Mouse (Mus musculus) megakaryocyte, embryonic 14.5 days (primary cell): ENCODE data around the gene Dnajc27.

Experiments used
- FLI1 ChIP-seq: IDR thresholded peaks from 2 replicates; pipeline ENCODE4 v1.6.1; 2012; ENCODE audit warnings: low read length, inconsistent platforms, mixed read lengths
- GATA1 ChIP-seq: IDR thresholded peaks from 3 replicates; pipeline ENCODE4 v1.6.1; 2012; ENCODE audit warnings: mixed read lengths, low read length, inconsistent platforms, borderline replicate concordance

DNA sequence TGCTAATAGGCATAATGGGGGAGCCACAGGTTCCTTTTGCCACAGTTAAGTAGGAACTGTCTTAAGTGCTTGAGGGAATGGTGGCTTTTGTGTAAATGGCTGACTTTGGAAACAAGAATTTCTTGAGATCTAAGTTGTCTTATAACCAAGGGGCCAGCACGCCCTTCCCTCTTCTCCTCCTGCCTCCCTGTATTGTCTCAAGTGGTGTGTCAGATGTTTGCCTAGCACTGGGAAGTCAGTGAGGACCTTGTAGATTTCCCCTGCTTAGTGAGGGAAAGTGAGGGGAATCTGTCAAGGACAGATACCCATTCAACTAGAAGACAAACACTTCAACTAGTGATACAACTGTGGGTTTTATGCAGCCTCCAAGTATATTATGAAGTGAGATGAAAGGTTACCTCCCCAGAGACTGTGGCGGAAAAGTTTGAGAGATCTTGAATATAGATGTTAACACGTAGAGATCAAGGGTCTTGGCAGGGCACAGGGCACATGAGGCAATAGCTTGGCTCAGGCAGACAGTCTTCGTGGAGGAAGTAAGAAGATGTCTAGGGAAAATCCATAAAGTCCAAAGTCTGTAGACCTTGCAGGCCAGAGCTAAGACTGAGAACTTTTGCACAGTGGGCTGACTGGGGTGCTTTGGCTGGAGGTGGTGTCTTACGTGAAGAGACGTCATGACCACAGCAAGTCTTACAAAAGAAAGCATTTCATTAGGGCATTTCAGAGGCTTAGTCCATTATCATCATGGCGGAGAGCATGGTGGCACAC is 76.7 kb downstream of the Dnajc27 start:
- no peak for TF ChIP-seq GATA1
- no peak for TF ChIP-seq FLI1
